Mouse (Mus musculus) liver, embryonic 13.5 days (tissue): ENCODE measurements at regions not wholly inside any gene's neighbourhood (a gene's known extent, or its start where the extent isn't known, plus 50 kb on each side); places are given as distances from the start of the nearest gene placed in this dataset.

ENCODE experiments used
- ATAC-seq: fragments of 200-750 bp; cut with Nextera tagmentation; 2 replicates; pipeline ENCODE4 v1.8.0; 2017; ENCODE audit warnings: low read depth, mild to moderate bottlenecking, moderate number of reproducible peaks, moderate library complexity
- DNase-seq: peaks from one replicate; pipeline ENCODE4 v3.0.0; 2022
- H3K27ac ChIP-seq: fragments of 300-500 bp; sonication (generic); 2 replicates; pipeline ENCODE4 v1.5.1; 2015; ENCODE audit warnings: moderate library complexity, mild to moderate bottlenecking, inconsistent platforms
- H3K27me3 ChIP-seq: fragments of 300-500 bp; sonication (generic); 2 replicates; pipeline ENCODE4 v1.6.1; 2015; ENCODE audit warnings: mild to moderate bottlenecking, inconsistent platforms
- H3K36me3 ChIP-seq: fragments of 300-500 bp; sonication (generic); 2 replicates; pipeline ENCODE4 v1.6.1; 2015; ENCODE audit warnings: mild to moderate bottlenecking, inconsistent platforms
- H3K4me1 ChIP-seq: fragments of 300-500 bp; sonication (generic); replicated peaks from 2 replicates; pipeline ENCODE4 v1.6.1; 2015; ENCODE audit warnings: inconsistent platforms
- H3K4me2 ChIP-seq: fragments of 300-500 bp; sonication (generic); 2 replicates; pipeline ENCODE4 v1.6.1; 2015; ENCODE audit warnings: inconsistent platforms, mild to moderate bottlenecking, moderate library complexity
- H3K4me3 ChIP-seq: fragments of 300-500 bp; sonication (generic); replicated peaks from 2 replicates; pipeline ENCODE4 v1.5.1; 2015; ENCODE audit warnings: mild to moderate bottlenecking, inconsistent platforms
- H3K9ac ChIP-seq: fragments of 300-500 bp; sonication (generic); 2 replicates; pipeline ENCODE4 v1.6.1; 2015; ENCODE audit warnings: mild to moderate bottlenecking, inconsistent platforms
- H3K9me3 ChIP-seq: fragments of 300-500 bp; sonication (generic); replicated peaks from 2 replicates; pipeline ENCODE4 v1.6.1; 2016; ENCODE audit warnings: inconsistent platforms
- WGBS: fragments of 180-500 bp; shearing (Covaris S2); methylation state at CpG from one replicate; pipeline ENCODE4 v1.1.7; 2015; ENCODE audit not compliant: insufficient replicate concordance; 5-methylcytosine and 5-hydroxymethylcytosine counted together

DNA sequence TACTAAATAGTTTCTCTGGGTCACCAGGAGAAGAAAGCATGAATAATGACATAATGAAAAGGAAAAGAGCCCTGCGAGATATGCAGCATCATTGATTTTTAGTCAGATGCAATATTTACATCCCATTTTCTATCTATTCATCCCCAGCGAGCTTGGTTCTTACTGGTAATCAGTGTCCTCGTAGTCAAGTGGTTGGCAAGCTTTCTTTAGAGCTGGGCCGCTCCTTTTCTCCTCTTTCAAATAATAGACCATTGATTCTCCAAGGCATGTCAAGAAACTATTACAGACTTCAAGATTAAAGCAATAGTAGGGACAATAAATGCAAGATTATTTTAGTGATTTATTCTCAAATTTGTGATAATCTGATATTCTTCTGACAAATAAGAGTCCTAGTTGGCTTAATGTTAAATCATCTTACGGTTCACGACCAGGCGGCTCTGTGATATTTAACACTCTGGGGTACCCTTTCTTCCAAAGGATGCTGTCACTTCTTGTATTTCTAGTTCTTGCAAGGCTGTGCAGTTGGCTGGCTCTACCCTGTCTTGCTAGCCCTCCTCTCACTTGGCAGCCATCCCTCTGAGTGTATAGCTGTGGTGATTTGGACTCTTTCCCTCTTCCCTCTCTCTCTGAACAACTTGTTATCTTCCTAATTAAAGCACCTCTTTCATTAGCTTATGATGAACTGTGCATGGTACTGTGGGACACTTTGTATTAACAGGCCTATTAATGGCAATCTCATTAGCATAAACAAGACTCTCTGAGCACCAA lies 185.6 kb upstream of the Usp25 start:
- H3K27ac ChIP-seq: no peak overlapping the region
- H3K4me3 ChIP-seq: no peak overlapping the region
- DNase-seq (no peak), ATAC-seq (no peak)
- no peak overlapping the region for H3K4me2 ChIP-seq
- H3K36me3 ChIP-seq: no peaks in the 10 kb centered on the region
- H3K9me3 ChIP-seq: no peaks in the 10 kb centered on the region
- no peaks in the 10 kb centered on the region for H3K27me3 ChIP-seq
- 77% methylated on average over 7 of the region's 7 CpGs for WGBS
- no peak overlapping the region for H3K9ac ChIP-seq
- H3K4me1 ChIP-seq: no peaks in the 10 kb centered on the region

DNA sequence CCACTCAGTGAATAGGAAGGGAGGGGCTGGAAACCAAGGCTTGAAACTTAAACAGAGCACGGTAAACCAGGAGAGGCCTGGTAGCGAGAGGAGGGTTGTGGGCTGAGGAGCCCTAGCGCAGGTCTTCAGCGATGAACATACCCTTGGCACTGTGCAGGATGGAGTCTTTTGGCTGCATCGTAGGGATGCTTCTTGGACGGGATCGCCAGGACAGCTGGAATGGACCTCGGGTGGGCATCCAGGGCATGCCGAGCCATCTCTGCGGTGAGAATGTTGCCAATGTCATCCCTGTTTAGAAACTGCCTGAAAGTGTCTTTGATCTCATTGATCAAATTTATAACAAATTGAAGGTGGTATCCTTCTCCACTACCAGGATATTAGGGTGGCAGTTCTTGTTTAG lies 192.2 kb upstream of the Usp25 start:
- Histone ChIP-seq H3K9me3 (no peaks in the 10 kb centered on the region), H3K4me3 (no peak overlapping the region), H3K36me3 (no peaks in the 10 kb centered on the region), H3K27me3 (no peaks in the 10 kb centered on the region), H3K9ac (no peak overlapping the region), H3K4me1 (no peaks in the 10 kb centered on the region), H3K4me2 (no peak overlapping the region), H3K27ac (no peak overlapping the region)
- ATAC-seq: no peak
- 87% methylated on average over 10 of the region's 10 CpGs for WGBS
- DNase-seq: no peak

DNA sequence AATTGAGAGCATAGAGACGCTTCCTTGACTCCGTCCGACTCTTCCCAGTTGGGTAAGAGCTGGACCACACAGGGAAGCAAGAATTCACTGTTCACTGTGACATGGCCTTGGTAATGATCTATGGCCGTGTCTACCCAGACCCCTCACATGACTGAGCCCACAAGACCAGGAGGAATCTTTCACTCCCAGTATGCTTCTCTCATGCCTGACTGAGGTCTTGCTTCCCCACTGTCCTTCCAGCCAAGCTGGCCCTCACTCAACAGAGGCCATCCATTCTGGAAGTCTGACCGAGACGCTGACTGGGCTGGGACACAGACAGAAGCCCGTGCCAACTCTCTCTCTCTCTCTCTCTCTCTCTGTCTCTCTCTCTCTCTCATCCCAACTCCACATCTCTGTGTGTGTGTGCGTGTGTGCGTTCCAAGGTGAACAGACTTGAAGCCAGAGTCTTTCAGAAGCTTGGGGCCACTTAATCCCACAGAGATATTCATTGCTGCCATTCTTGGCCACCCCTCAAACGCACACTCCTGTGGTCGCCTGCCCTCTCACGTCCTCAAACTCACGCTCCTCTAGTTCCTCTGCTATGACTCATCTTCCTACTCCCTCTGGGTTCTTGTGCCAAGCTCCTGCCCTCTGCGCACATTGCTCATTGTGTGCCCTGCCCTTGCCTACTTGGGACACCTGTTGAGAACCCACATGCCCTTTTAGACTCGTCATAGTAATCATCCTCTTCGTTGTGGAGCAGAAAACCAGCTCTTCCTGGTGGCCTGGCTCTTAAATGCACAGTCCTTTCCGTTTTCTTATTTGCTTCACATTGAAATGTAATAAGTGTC lies 197.2 kb upstream of the Usp25 start:
- no peak overlapping the region for H3K4me2 ChIP-seq

DNA sequence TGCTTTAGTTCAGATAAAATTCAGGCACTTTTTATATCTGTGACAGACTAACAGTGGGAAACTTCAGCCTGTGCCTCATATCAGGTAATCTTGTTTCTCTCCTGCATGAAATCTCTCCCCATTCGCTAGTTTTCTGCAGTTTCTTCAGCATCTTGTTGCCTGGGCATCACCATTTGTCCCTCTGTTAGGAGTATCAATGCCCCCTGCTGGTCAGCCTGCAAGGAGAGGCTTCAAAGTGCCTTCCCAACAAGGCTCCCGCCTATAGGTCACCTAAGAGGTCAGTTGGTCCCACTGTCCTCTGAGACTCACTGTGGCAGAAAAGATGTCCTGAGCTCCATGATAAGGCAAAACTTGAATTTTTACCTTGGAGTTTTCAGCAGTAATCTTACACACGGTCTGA lies 209.8 kb upstream of the Usp25 start:
- Histone ChIP-seq H3K4me2 (no peak overlapping the region), H3K4me3 (no peak overlapping the region), H3K9ac (no peak overlapping the region), H3K27ac (no peak overlapping the region), H3K9me3 (no peaks in the 10 kb centered on the region), H3K4me1 (no peaks in the 10 kb centered on the region), H3K36me3 (no peaks in the 10 kb centered on the region), H3K27me3 (no peaks in the 10 kb centered on the region)
- DNase-seq (no peak), ATAC-seq (no peak)
- 29% methylated on average over 3 of the region's 3 CpGs for WGBS

More for the DNA sequence above, 197.2 kb upstream of the Usp25 start:
- Histone ChIP-seq H3K4me1 (no peaks in the 10 kb centered on the region), H3K27me3 (no peaks in the 10 kb centered on the region), H3K27ac (no peak overlapping the region), H3K36me3 (no peaks in the 10 kb centered on the region), H3K9me3 (no peaks in the 10 kb centered on the region), H3K9ac (no peak overlapping the region), H3K4me3 (no peak overlapping the region)
- ATAC-seq (no peak), DNase-seq (no peak)
- WGBS: 72% methylated on average over 17 of the region's 17 CpGs

DNA sequence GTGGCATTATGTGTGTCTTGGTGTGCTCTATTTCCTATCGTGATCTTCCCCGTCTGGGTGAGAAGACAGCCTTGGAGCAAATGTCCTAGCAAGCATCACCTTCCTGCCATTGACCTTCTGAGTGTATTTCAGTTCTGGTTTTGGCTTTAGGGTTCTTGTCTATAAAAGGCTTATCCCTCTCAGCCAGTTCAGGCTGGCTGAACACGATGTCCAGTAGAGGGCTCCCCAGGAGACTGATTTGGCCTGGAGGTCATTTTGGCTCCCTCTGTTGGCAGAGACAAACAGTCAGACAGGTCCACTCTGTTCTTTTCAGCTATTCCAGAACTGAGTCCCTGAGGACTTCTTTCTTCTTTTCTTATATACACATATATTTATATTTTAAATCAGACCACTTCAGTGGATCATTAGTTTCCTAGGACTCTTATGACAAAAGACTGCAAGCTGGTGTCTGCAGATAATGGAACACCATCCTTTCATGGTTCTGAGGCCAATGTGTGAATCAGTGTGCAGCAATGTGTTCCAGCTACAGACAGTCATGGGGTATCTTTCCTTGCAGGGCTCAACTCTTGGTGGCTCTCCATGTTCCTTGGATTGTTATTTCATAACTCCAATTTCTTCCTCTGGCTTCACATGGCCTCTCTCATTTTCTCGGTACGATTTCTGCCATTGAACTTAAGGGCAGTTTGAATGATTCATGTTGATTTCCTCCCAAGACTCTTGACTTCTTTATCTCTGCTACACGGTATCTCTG lies 226.9 kb upstream of the Usp25 start:
- Histone ChIP-seq H3K27ac (no peak overlapping the region), H3K27me3 (no peaks in the 10 kb centered on the region), H3K9ac (no peak overlapping the region), H3K4me1 (no peaks in the 10 kb centered on the region), H3K4me2 (no peak overlapping the region), H3K9me3 (no peaks in the 10 kb centered on the region), H3K4me3 (no peak overlapping the region), H3K36me3 (no peaks in the 10 kb centered on the region)
- 50% methylated on average over 6 of the region's 6 CpGs for WGBS
- no peak for ATAC-seq
- DNase-seq: no peak

DNA sequence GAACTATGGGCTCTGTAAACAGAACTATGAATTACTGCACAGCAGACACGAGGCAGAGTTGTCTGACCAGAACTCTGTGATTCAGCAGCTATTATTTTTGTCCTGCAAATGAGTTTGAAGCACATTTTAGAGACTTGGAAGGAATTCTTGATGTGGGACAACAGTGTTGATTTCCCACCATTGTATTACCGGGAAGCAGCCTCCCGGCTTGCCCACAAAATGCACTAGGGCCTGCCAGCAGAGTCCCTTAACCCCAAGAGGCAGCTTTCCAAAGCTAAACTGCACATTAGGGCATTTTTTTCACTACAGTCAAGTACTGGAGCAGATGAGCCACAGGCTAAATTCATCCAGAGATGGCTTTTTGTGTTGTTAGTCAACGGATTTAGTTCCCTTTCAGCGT lies 230.8 kb upstream of the Usp25 start:
- Histone ChIP-seq H3K4me3 (no peak overlapping the region), H3K36me3 (no peaks in the 10 kb centered on the region), H3K27ac (no peak overlapping the region), H3K4me2 (no peak overlapping the region), H3K9me3 (no peaks in the 10 kb centered on the region), H3K27me3 (no peaks in the 10 kb centered on the region), H3K9ac (no peak overlapping the region), H3K4me1 (no peaks in the 10 kb centered on the region)
- DNase-seq: no peak
- WGBS: 62% methylated on average over 5 of the region's 5 CpGs
- no peak for ATAC-seq

DNA sequence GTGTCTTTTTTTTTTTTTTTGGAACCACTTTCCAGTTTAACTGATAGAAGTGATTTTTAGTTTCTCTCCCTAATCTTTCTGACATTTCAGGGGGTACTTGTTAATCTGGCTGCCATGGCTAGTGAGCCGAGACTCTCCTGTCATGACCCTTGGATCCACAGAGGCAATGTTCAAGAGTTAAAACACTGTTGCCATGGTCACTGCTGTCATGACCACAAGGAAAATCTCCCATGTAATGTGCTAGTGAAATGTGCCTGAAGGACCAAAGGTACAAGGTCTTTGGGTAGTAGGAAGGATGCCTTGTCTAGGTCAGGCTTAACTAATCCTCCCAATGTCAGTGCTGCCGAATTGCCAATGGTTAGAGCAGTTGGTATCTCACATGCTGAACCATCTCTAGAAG lies 237.7 kb upstream of the Usp25 start:
- no peak for ATAC-seq
- H3K27ac ChIP-seq: no peak overlapping the region
- whole genome bisulfite sequencing: 65% methylated on average over 2 of the region's 2 CpGs

DNA sequence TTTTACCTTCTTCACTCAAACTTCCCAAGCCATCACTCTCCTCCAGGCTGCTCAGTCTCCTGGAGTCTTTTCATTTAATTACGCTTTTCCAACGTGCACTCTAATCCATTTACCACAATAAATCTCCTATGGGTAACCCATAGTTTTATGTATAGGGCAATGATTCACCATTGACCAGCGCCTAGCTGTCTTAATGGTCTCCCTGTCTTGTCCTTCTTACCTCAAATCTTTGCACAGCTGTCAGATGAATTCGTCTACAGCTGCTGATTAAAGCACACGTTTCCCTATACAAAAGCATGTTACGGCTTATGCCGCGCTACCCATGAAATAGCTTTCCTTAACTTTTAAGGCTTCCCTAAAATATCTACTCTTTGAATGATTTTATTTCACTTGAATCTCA lies 239.5 kb upstream of the Usp25 start:
- ATAC-seq: no peak
- Histone ChIP-seq H3K4me3 (no peak overlapping the region), H3K27ac (no peak overlapping the region), H3K36me3 (no peaks in the 10 kb centered on the region), H3K27me3 (no peaks in the 10 kb centered on the region), H3K9me3 (no peaks in the 10 kb centered on the region), H3K4me2 (no peak overlapping the region), H3K4me1 (no peaks in the 10 kb centered on the region), H3K9ac (no peak overlapping the region)
- WGBS: 76% methylated on average over 8 of the region's 8 CpGs
- no peak for DNase-seq

More for the DNA sequence above, 237.7 kb upstream of the Usp25 start:
- H3K36me3 ChIP-seq: no peaks in the 10 kb centered on the region
- no peak for DNase-seq
- no peak overlapping the region for H3K9ac ChIP-seq
- no peak overlapping the region for H3K4me3 ChIP-seq
- H3K4me2 ChIP-seq: no peak overlapping the region
- H3K9me3 ChIP-seq: no peaks in the 10 kb centered on the region
- H3K4me1 ChIP-seq: no peaks in the 10 kb centered on the region
- no peaks in the 10 kb centered on the region for H3K27me3 ChIP-seq

DNA sequence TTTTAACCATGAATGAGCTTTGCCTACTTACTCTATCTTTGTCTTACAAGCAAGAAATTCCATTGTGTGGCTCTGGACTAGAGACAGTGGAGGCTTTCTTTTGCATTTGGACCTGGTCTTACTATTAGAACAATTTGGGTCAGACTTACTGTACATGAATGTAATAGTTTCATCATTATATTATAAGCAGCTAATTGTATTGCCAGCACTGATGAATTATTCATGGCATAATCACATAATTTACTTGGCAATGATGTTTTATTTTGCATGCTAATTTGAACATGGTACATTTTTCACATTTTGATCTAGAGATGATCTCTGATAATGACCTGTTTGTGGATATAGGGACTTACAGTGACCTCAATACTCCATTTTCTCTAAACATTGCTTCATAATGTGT lies 240.0 kb upstream of the Usp25 start:
- H3K27me3 ChIP-seq: no peaks in the 10 kb centered on the region
- H3K4me3 ChIP-seq: no peak overlapping the region
- no peak overlapping the region for H3K9ac ChIP-seq
- DNase-seq (no peak), ATAC-seq (no peak)
- no peak overlapping the region for H3K27ac ChIP-seq
- H3K9me3 ChIP-seq: no peaks in the 10 kb centered on the region
- H3K4me2 ChIP-seq: no peak overlapping the region
- no peaks in the 10 kb centered on the region for H3K36me3 ChIP-seq
- no peaks in the 10 kb centered on the region for H3K4me1 ChIP-seq

DNA sequence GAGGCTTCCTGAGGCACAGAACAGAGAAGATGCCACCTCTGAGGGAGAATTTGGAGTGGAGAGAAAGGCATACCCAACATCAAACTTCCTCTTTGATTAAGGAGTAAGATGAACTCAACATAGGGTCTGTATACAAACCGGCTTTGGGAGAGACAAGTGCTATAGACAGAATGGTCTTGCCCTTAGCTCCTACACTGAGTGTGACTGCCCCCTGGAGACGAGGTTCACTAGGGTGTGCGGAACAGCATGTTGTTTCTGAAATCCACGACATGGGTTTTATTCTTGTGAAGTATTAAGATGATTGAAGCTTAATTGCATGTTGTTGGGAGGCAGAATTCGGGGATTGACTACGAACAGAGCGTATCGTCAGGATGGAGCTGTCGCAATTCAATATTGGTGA lies 244.9 kb upstream of the Usp25 start:
- ATAC-seq (0 out of 2 replicates have a peak, but pooled peaks have one; percentile 53), DNase-seq (no peak)
- no peaks in the 10 kb centered on the region for H3K9me3 ChIP-seq
- 62% methylated on average over 9 of the region's 9 CpGs for WGBS
- H3K4me1 ChIP-seq: no peaks in the 10 kb centered on the region
- H3K4me2 ChIP-seq: no peak overlapping the region
- H3K36me3 ChIP-seq: no peaks in the 10 kb centered on the region
- no peak overlapping the region for H3K9ac ChIP-seq
- no peak overlapping the region for H3K4me3 ChIP-seq
- H3K27me3 ChIP-seq: no peaks in the 10 kb centered on the region
- H3K27ac ChIP-seq: no peak overlapping the region

DNA sequence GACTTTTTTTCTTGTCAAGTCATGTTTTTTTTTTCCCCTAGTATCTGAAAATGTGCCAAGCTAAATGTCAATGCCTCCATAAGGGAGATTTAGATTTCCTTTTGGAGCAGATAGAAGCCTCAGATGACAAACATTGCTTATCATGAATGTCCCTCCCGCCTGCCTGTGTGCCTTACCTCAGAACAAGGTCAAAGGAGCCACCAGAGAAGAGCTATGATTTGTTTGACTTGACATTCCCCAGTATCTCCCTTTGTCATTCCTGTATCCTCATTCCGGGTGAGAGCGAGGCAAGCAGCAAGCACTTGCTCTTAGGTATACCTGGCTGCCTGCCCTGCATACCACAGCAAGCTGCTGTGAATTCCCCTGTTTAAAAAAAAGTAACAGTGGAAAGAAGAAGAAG lies 246.9 kb upstream of the Usp25 start:
- 56% methylated on average over 3 of the region's 3 CpGs for WGBS
- no peak overlapping the region for H3K9ac ChIP-seq
- H3K4me3 ChIP-seq: no peak overlapping the region
- H3K4me1 ChIP-seq: peaks cover 5% of the 10 kb centered on the region
- no peaks in the 10 kb centered on the region for H3K36me3 ChIP-seq
- H3K4me2 ChIP-seq: no peak overlapping the region
- no peak for ATAC-seq
- no peaks in the 10 kb centered on the region for H3K27me3 ChIP-seq
- DNase-seq: no peak
- H3K27ac ChIP-seq: no peak overlapping the region
- no peaks in the 10 kb centered on the region for H3K9me3 ChIP-seq
